Mouse (Mus musculus) intestine, embryonic 14.5 days (tissue): ENCODE data around the gene Fam160a1. TPM values are rescaled to one million over a fixed set of nuclear protein-coding genes. Genes with fewer than 3 reads are reported as not detected.

ENCODE experiments used
- ATAC-seq: fragments of 200-750 bp; cut with Nextera tagmentation; replicated peaks from 2 replicates; pipeline ENCODE4 v1.8.0; 2017; ENCODE audit warnings: low read depth, moderate number of reproducible peaks, moderate TSS enrichment, moderate library complexity; ENCODE audit not compliant: low FRiP score, low TSS enrichment
- DNase-seq: peaks from one replicate; pipeline ENCODE4 v3.0.0-alpha.2; 2018; ENCODE audit warnings: low spot score
- H3K27ac ChIP-seq: fragments of 300-500 bp; sonication (generic); 2 replicates; pipeline ENCODE4 v1.5.1; 2014; ENCODE audit warnings: low read depth, mild to moderate bottlenecking, control low read depth
- H3K27me3 ChIP-seq: fragments of 300-500 bp; sonication (generic); replicated peaks from 2 replicates; pipeline ENCODE4 v1.6.1; 2014; ENCODE audit warnings: low read length, control low read depth; ENCODE audit not compliant: control insufficient read depth, insufficient read depth
- H3K36me3 ChIP-seq: fragments of 300-500 bp; sonication (generic); 2 replicates; pipeline ENCODE4 v1.6.1; 2014; ENCODE audit warnings: low read length, control low read depth; ENCODE audit not compliant: control insufficient read depth, insufficient read depth
- H3K4me1 ChIP-seq: fragments of 300-500 bp; sonication (generic); replicated peaks from 2 replicates; pipeline ENCODE4 v1.6.1; 2014; ENCODE audit warnings: low read length, control low read depth, mixed read lengths; ENCODE audit not compliant: control insufficient read depth, insufficient read depth
- H3K4me2 ChIP-seq: fragments of 300-500 bp; sonication (generic); 2 replicates; pipeline ENCODE4 v1.6.1; 2014; ENCODE audit warnings: low read length
- H3K4me3 ChIP-seq: fragments of 300-500 bp; sonication (generic); 2 replicates; pipeline ENCODE4 v1.5.1; 2014; ENCODE audit warnings: low read depth, low read length, control low read depth, mixed read lengths
- H3K9ac ChIP-seq: fragments of 300-500 bp; sonication (generic); 2 replicates; pipeline ENCODE4 v1.6.1; 2014; ENCODE audit warnings: mild to moderate bottlenecking, low read length
- H3K9me3 ChIP-seq: fragments of 300-500 bp; sonication (generic); 2 replicates; pipeline ENCODE4 v1.6.1; 2016; ENCODE audit warnings: low read length, control low read depth; ENCODE audit not compliant: control insufficient read depth
- WGBS: fragments of 180-500 bp; shearing (Covaris S2); extraction: QIAGEN DNeasy Blood & Tissue Kit; methylation state at CpG from one replicate; pipeline ENCODE4 v1.1.7; 2014; 5-methylcytosine and 5-hydroxymethylcytosine counted together
- polyA plus RNA-seq: library from polyadenylated mRNA; unstranded; fragments of >200 nt; fragmentation: Nextera tagmentation; extraction: Ambion mirVana; gene quantifications from 2 replicates; pipeline ENCODE4 v1.2.1, GENCODE M21; 2014

Fam160a1 gene
- polyA plus RNA-seq, 1 experiment from 2014 or later = 3.3 TPM

GRCm38 (mm10) chr3:85715764-85716297 lies 101.3 kb downstream of the Fam160a1 start:
- Histone ChIP-seq H3K27ac (no peak overlapping the region), H3K27me3 (no peaks in the 10 kb centered on the region), H3K4me1 (no peaks in the 10 kb centered on the region), H3K9me3 (no peaks in the 10 kb centered on the region), H3K4me3 (no peak overlapping the region), H3K36me3 (no peaks in the 10 kb centered on the region), H3K9ac (no peak overlapping the region), H3K4me2 (no peak overlapping the region)
- DNase-seq = peak; percentile 47
- ATAC-seq = no peak
- 79% methylated on average over 4 of the region's 4 CpGs for WGBS

DNA sequence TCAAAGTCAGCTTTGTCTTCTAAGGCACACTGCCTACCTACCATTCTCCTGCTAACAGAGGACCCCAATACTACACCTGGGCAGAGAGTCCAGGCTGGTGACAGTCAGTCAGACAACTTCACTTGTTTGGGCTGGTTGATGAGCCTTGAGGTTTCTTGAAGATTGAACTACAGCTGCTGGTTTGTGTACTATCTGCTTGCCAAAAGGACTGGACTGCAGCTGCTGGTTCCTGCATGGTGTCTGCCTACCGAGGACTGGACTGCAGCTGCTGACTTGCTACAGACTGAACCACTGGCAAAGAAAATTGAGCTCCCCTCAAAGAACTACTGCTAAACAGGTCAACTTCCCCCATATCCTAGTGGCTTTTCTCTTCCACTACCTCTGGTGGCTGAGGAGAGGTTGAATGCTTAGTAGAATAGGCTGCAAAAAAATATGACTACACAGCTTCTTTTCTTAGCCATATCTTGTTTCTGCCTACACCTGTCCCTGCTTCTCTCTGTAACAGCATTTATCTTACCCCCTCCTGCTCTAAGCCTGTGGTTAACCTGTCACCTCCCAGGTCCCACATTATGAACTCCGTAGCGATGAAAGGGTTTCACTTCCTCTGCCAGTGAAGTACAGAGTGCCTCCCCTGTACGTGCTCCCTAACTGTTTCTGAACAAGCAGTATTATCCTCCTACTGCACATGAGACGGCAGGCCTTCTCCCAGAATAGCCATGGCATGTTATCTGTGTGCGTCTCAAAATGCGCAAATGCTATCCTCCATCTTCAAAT lies 103.0 kb downstream of the Fam160a1 start:
- ATAC-seq (no peak), DNase-seq (no peak)
- 86% methylated on average over 7 of the region's 7 CpGs for WGBS
- Histone ChIP-seq H3K9ac (no peak overlapping the region), H3K4me2 (no peak overlapping the region), H3K4me3 (no peak overlapping the region), H3K27me3 (no peaks in the 10 kb centered on the region), H3K9me3 (no peaks in the 10 kb centered on the region), H3K27ac (no peak overlapping the region), H3K36me3 (no peaks in the 10 kb centered on the region), H3K4me1 (no peaks in the 10 kb centered on the region)

DNA sequence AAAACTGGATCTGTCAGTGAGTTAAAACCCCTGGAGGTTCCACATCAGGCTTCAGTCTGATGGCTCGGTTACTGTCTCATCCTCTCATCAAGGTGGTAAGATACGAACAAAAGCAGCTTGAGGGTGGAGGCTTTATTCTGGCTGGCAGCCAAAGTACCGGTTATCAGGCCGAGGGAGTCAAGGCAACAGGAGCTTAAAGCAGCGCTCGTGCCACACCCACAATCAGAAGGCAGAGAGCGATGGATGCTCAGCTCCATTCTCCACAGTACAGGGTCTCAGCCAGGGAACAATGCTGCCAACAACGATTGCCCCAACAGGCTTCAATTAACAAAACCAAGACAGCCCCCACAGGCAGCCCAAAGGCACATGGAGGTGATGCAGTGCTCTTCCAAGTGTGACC lies 106.4 kb downstream of the Fam160a1 start:
- 64% methylated on average over 8 of the region's 8 CpGs for WGBS
- Histone ChIP-seq H3K4me2 (no peak overlapping the region), H3K9me3 (no peaks in the 10 kb centered on the region), H3K4me1 (no peaks in the 10 kb centered on the region), H3K27ac (no peak overlapping the region), H3K4me3 (no peak overlapping the region), H3K36me3 (no peaks in the 10 kb centered on the region), H3K9ac (no peak overlapping the region), H3K27me3 (no peaks in the 10 kb centered on the region)
- DNase-seq (no peak), ATAC-seq (no peak)

- ATAC-seq (no peak), DNase-seq (no peak)
- H3K36me3 ChIP-seq = no peaks in the 10 kb centered on the region
- H3K4me2 ChIP-seq = no peak overlapping the region
- H3K9ac ChIP-seq = no peak overlapping the region
- no peak overlapping the region for H3K27ac ChIP-seq
- H3K4me1 ChIP-seq = no peaks in the 10 kb centered on the region; the same call in 1 of the 2 replicates
- no peaks in the 10 kb centered on the region for H3K9me3 ChIP-seq
- H3K4me3 ChIP-seq = no peak overlapping the region
- no peaks in the 10 kb centered on the region for H3K27me3 ChIP-seq
- 39% methylated on average over 7 of the region's 7 CpGs for WGBS
These were observed 109.7 kb downstream of the Fam160a1 start for GRCm38 (mm10) chr3:85707421-85707820.

- no peak overlapping the region for H3K9ac ChIP-seq
- ATAC-seq (no peak), DNase-seq (no peak)
- H3K27me3 ChIP-seq = no peaks in the 10 kb centered on the region
- H3K4me1 ChIP-seq = no peaks in the 10 kb centered on the region; the same call in 1 of the 2 replicates
- H3K36me3 ChIP-seq = no peaks in the 10 kb centered on the region
- 56% methylated on average over 6 of the region's 6 CpGs for WGBS
- H3K4me2 ChIP-seq = no peak overlapping the region
- no peaks in the 10 kb centered on the region for H3K9me3 ChIP-seq
- H3K27ac ChIP-seq = no peak overlapping the region
- H3K4me3 ChIP-seq = no peak overlapping the region
These were observed 113.8 kb downstream of the Fam160a1 start for GRCm38 (mm10) chr3:85703141-85703882.

DNA sequence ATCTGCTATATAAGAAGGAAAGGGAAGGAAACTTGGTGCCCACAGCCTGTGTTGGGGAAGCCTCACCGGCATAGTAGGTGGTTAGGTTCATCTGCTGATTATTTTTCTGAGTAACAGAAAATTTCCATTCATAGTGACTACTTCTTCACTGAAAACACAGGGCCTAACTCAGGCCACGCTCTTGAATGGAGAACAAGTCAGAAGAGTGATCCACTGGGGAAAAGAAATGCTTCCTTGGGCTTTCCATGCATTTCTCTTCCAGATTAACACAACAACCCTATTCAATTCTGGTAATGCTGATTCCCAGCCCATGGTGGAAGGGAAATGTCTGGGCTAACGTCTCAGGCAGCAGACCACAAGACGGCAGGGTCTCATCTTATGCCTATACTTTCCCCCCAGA lies 118.6 kb downstream of the Fam160a1 start:
- Histone ChIP-seq H3K4me1 (no peaks in the 10 kb centered on the region; the same call in 1 of the 2 replicates), H3K36me3 (no peaks in the 10 kb centered on the region), H3K4me2 (no peak overlapping the region), H3K27ac (no peak overlapping the region), H3K9ac (no peak overlapping the region), H3K4me3 (no peak overlapping the region), H3K9me3 (no peaks in the 10 kb centered on the region), H3K27me3 (no peaks in the 10 kb centered on the region)
- ATAC-seq (no peak), DNase-seq (peak; percentile 1)
- 89% methylated on average over 4 of the region's 4 CpGs for WGBS

- 87% methylated on average over 3 of the region's 3 CpGs for WGBS
- no peak overlapping the region for H3K4me3 ChIP-seq
- H3K4me1 ChIP-seq = no peaks in the 10 kb centered on the region
- no peak for ATAC-seq
- H3K36me3 ChIP-seq = no peaks in the 10 kb centered on the region
- no peak for DNase-seq
- no peaks in the 10 kb centered on the region for H3K27me3 ChIP-seq
- no peaks in the 10 kb centered on the region for H3K9me3 ChIP-seq
- H3K27ac ChIP-seq = no peak overlapping the region
- H3K9ac ChIP-seq = no peak overlapping the region
- H3K4me2 ChIP-seq = no peak overlapping the region
These were observed 122.0 kb downstream of the Fam160a1 start for GRCm38 (mm10) chr3:85695056-85695455.

DNA sequence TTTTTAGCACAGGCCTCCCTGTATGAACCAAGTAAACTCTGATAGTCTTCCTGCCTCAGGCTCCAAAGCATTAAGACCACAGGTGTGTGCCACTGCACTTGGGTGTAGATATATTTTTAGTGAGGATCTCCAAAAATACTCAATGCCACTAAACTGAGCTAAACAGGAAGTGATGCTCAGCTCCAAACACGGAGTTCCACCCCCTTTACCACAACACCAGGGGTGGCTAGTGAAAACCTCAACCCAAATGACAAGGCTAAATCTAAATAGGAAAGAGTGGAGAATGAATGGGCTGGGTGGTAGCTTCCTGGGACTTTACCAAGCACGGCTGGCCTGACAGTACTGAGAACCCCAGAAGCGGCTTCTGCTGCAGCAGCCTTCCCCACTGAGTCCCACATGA lies 124.1 kb downstream of the Fam160a1 start:
- H3K9me3 ChIP-seq = no peaks in the 10 kb centered on the region
- no peaks in the 10 kb centered on the region for H3K4me1 ChIP-seq
- no peaks in the 10 kb centered on the region for H3K27me3 ChIP-seq
- H3K4me2 ChIP-seq = no peak overlapping the region
- DNase-seq (no peak), ATAC-seq (no peak)
- H3K9ac ChIP-seq = no peak overlapping the region
- no peaks in the 10 kb centered on the region for H3K36me3 ChIP-seq
- no peak overlapping the region for H3K27ac ChIP-seq
- WGBS = 50% methylated on average over 3 of the region's 3 CpGs
- no peak overlapping the region for H3K4me3 ChIP-seq
